Mouse (Mus musculus): ENCODE measurements around the gene 2900026A02Rik.

2900026A02Rik gene

GRCm38 (mm10) chr5:113100422-113100821 is 120.6 kb downstream of the 2900026A02Rik start:
- DNase-seq (ENCODE audit: low read depth in 1 of 2, low spot score in 2 of 2) = no peak

DNA sequence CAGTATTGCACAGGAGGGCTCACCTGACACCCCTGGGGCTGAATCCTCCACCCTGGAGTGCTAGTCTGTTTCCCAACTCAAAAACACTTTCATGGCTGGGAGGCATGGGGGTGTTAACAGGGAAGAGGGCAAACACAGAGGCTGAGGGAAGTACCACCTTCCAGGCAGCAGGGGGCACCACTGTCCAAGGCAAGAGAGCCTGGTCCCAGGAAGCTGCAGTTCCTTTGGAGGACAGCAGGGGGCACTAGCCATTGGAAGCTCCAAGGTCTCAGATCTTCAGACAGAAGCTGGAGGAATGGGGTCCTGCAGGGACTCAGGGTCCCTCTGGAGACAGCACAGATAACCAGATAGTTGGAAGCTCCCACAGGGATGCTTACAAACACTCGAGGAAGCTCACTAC is 121.5 kb downstream of the 2900026A02Rik start:
- peak; percentile 50 to 85 for DNase-seq (ENCODE audit: low read depth in 1 of 2, low spot score in 2 of 2)

DNA sequence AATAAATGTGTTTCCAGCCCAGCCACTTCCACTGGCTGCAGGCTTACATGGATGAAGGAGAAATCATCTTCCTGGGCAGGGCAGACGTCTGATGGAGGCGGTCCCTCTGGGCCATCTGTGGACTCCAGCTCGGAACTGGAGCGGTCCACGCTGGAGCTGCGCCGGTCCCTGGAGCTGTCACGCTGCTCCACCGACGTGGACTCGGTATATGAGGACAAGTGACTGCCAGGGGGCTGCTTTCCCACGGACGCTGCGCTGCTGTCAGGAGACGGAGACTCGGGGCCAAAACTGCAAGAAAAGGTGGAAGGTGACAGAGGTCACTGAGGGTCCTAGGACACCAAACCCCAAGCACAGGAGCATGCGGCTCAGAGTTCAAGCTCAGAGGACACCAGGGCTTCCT is 123.5 kb downstream of the 2900026A02Rik start:
- DNase-seq (ENCODE audit: low read depth in 1 of 2, low spot score in 2 of 2) = no peak

- no peak for DNase-seq (ENCODE audit: low read depth in 1 of 2, low spot score in 2 of 2)
Observed at GRCm38 (mm10) chr5:113095456-113095855, 125.6 kb downstream of the 2900026A02Rik start.

- no peak for DNase-seq (ENCODE audit: low read depth in 1 of 2, low spot score in 2 of 2)
Observed at GRCm38 (mm10) chr5:113092406-113092805, 128.6 kb downstream of the 2900026A02Rik start.

- no peak for DNase-seq (ENCODE audit: low read depth in 1 of 2, low spot score in 2 of 2)
Observed at GRCm38 (mm10) chr5:113091162-113091561, 129.9 kb downstream of the 2900026A02Rik start.

GRCm38 (mm10) chr5:113090750-113091149 is 130.3 kb downstream of the 2900026A02Rik start:
- no peak for DNase-seq (ENCODE audit: low read depth in 1 of 2, low spot score in 2 of 2)

DNA sequence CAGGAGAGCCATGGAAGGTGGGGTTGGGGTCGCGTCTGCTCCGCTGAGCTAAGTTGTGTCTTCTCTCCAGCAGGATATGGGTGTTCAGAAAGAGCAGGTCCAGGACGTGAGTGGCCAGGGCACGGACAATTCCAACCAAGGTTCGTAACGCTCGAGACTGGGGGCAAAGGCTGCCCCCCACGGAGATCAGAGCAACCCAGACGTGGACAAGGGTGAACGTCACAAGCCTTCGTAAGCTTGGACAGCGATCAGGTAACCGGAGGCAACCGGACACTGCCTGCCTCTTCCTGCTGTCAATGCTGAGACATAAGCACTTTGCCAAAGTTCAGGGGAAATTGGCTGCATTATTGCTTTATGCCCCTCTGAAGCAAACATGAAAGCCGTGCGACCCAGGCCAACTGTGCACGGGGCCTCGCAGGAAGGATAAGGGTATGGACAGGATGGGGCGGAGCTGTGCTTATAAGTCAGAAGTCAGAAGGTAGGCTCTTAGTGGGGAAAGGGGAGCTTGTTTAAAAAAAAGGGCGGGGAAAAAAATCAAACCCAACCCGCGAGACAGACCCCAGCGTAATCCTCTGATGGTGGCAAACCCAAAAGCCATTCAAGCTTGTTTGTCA is 130.9 kb downstream of the 2900026A02Rik start:
- no peak for DNase-seq (ENCODE audit: low read depth in 1 of 2, low spot score in 2 of 2)

GRCm38 (mm10) chr5:113087465-113087864 is 133.6 kb downstream of the 2900026A02Rik start:
- no peak for DNase-seq (ENCODE audit: low read depth in 1 of 2, low spot score in 2 of 2)

- no peak for DNase-seq (ENCODE audit: low read depth in 1 of 2, low spot score in 2 of 2)
Observed at GRCm38 (mm10) chr5:113086990-113087389, 134.0 kb downstream of the 2900026A02Rik start.

- no peak for DNase-seq (ENCODE audit: low read depth in 1 of 2, low spot score in 2 of 2)
Observed at GRCm38 (mm10) chr5:113086439-113086838, 134.6 kb downstream of the 2900026A02Rik start.

- no peak for DNase-seq (ENCODE audit: low read depth in 1 of 2, low spot score in 2 of 2)
Observed at GRCm38 (mm10) chr5:113085931-113086330, 135.1 kb downstream of the 2900026A02Rik start.

GRCm38 (mm10) chr5:113084309-113084708 is 136.7 kb downstream of the 2900026A02Rik start:
- DNase-seq (ENCODE audit: low read depth in 1 of 2, low spot score in 2 of 2) = no peak

DNA sequence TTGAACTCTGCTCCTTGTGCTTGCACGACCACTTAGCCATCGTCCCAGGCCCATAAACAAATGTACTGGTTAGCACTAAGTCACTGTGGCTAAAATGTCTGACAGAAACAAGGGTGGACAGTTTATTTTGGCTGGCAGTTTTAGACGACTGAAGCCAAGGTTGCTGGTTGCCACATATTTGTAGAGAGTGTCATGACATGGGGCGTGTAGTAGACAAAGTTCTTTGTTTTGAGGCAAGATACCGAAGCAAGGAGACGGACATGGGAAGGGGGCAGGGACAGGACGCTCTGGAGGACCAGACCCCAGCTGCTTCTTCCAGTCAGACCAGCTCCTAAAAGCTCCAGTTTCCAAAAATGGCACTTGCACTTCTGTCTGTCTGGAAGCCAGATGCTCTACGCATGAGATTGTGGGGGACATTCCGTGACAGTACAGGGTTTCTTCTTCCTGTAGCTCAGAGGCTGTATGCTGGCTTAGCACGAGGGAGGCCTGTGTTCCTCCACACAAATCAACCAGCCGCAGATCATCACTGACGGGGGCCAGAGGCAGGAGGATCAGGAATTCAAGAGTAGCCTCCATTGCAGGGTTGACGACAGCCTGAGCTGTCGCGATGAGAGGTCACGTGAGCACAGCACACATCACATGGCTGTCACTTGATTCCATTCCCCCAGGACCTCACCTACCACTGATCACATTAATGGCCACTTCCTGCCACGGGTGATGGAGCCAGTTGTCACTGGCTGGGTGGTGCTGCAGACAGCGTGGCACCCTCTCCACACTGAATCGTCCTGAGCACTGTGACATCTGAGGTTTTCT is 138.5 kb downstream of the 2900026A02Rik start:
- DNase-seq (ENCODE audit: low read depth in 1 of 2, low spot score in 2 of 2) = no peak

GRCm38 (mm10) chr5:113081439-113081838 is 139.6 kb downstream of the 2900026A02Rik start, which contains the start of gene Crybb3:
Crybb3 (minus strand) TSS chr5:113081584.
- no peak for DNase-seq (ENCODE audit: low read depth in 1 of 2, low spot score in 2 of 2)

GRCm38 (mm10) chr5:113081020-113081419 is 140.0 kb downstream of the 2900026A02Rik start:
- no peak for DNase-seq (ENCODE audit: low read depth in 1 of 2, low spot score in 2 of 2)

DNA sequence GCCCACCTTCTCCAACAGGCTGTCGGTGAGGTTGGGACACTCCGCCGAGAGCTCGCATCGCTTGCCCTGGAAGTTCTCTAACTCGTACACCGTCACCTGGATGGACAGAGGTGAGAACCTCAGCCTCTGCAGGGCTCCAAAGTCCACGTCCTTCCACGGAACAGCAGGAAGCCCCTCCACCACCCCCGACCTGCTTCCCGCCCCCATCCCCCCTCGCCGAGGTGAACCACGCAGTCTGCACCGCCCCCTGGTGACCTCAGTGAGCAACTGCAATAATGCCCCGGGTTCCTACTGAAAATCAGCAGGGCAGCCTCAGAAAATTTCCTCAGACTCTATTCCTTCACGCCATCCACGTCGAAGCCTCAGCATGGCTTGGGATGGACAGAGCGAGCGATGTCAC is 141.3 kb downstream of the 2900026A02Rik start:
- DNase-seq (ENCODE audit: low read depth in 1 of 2, low spot score in 2 of 2) = no peak

DNA sequence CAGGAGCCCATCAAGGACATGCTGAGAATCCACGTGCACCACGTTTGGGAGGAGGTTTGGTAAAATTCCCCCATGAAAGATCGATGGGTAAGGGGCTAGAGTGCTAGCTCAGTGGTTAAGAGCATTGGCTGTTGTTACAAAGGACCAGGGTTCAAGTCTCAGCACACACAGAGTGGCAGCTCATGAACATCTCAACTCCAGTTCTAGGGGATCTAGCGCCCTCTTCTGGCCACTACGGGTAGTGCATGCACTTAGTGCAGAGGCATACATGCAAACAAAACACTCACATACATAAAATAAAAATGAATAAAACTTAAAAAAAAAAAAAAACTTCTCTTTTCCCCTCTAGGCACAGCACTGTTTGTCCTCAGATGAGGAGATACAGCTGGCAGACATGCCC is 142.3 kb downstream of the 2900026A02Rik start:
- no peak for DNase-seq (ENCODE audit: low read depth in 1 of 2, low spot score in 2 of 2)

GRCm38 (mm10) chr5:113070017-113070416 is 151.0 kb downstream of the 2900026A02Rik start, which contains the start of gene Crybb2:
Crybb2 (minus strand) TSS chr5:113070117.
- DNase-seq (ENCODE audit: low read depth in 1 of 2, low spot score in 2 of 2) = no peak

- DNase-seq (ENCODE audit: low read depth in 1 of 2, low spot score in 2 of 2) = peak in 1 of 2 experiments; percentile 69
Observed at GRCm38 (mm10) chr5:113054308-113054707, 166.7 kb downstream of the 2900026A02Rik start.

GRCm38 (mm10) chr5:113050581-113051185 is 170.4 kb downstream of the 2900026A02Rik start:
- DNase-seq (ENCODE audit: low read depth in 1 of 2, low spot score in 2 of 2) = no peak

DNA sequence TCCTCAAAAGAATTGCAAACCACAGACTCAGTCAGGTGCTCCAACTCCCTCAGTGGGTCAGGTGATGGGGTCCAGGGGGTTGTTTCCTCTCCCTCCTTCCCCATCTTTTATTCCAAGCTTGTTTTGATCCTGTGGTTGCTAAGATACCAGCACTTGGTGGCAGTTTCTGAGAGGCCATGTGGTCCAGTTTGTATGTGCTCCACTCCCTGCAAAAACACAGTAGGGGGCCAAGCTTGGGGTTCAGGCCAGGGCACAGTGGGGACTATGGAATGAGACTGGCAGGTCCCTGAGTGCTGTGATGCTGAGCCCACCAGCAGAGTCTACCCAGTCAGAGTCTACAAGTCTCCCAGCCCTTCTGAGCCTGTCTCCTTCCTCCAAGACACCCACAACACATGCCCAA is 171.2 kb downstream of the 2900026A02Rik start:
- no peak for DNase-seq (ENCODE audit: low read depth in 1 of 2, low spot score in 2 of 2)
